Mouse (Mus musculus) forebrain, embryonic 15.5 days (tissue): Measurements from ENCODE around the gene Tcp11l2. TPM values are rescaled to one million over a fixed set of nuclear protein-coding genes. Genes with fewer than 3 reads are reported as not detected.

Source experiments
- ATAC-seq: fragments of 200-750 bp; cut with Nextera tagmentation; replicated peaks from 2 replicates; pipeline ENCODE4 v1.8.0; 2017; ENCODE audit warnings: mild to moderate bottlenecking, moderate TSS enrichment, moderate library complexity
- H3K27ac ChIP-seq: fragments of 300-500 bp; sonication (generic); replicated peaks from 2 replicates; pipeline ENCODE4 v1.5.1; 2015; ENCODE audit warnings: mild to moderate bottlenecking, inconsistent platforms
- H3K27me3 ChIP-seq: fragments of 300-500 bp; sonication (generic); 2 replicates; pipeline ENCODE4 v1.6.1; 2015; ENCODE audit warnings: inconsistent platforms
- H3K36me3 ChIP-seq: fragments of 300-500 bp; sonication (generic); 2 replicates; pipeline ENCODE4 v1.6.1; 2015; ENCODE audit warnings: mild to moderate bottlenecking, inconsistent platforms
- H3K4me1 ChIP-seq: fragments of 300-500 bp; sonication (generic); 2 replicates; pipeline ENCODE4 v1.6.1; 2015; ENCODE audit warnings: inconsistent platforms
- H3K4me2 ChIP-seq: fragments of 300-500 bp; sonication (generic); replicated peaks from 2 replicates; pipeline ENCODE4 v1.6.1; 2015; ENCODE audit warnings: mild to moderate bottlenecking, inconsistent platforms
- H3K4me3 ChIP-seq: fragments of 300-500 bp; sonication (generic); 2 replicates; pipeline ENCODE4 v1.5.1; 2015; ENCODE audit warnings: mild to moderate bottlenecking, inconsistent platforms
- H3K9ac ChIP-seq: fragments of 300-500 bp; sonication (generic); replicated peaks from 2 replicates; pipeline ENCODE4 v1.6.1; 2015; ENCODE audit warnings: mild to moderate bottlenecking, inconsistent platforms
- H3K9me3 ChIP-seq: fragments of 300-500 bp; sonication (generic); 2 replicates; pipeline ENCODE4 v1.6.1; 2016; ENCODE audit warnings: inconsistent platforms
- WGBS: fragments of 180-500 bp; shearing (Covaris S2); methylation state at CpG from one replicate; pipeline ENCODE4 v1.1.7; 2015; ENCODE audit warnings: mixed read lengths; 5-methylcytosine and 5-hydroxymethylcytosine counted together
- polyA plus RNA-seq: library from polyadenylated mRNA; unstranded; fragments of >200 nt; fragmentation: Nextera tagmentation; extraction: Ambion mirVana; gene quantifications from 2 replicates; pipeline ENCODE4 v1.2.1, GENCODE M21; 2015

Tcp11l2 gene
- polyA plus RNA-seq, 1 experiment from 2014 or later: 34.8 TPM

DNA sequence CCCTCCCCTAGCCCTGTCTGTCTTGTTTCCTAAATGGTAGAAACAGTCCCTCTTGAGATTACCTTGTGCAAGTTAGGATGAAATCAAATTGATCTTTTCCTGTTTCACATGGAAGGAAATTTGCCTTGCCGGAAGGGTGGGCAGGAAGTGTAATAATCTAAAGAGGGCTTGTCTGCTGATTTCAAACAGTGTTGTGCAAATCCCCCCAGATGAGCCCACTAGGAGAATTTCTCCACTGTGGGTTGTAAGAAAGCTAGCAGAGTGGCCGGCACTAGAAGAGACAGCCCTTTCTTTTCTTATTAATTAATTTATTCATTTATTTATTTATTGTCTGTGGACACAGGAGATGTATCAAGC is 8.8 kb downstream of the Tcp11l2 start:
- no peak overlapping the region for H3K27ac ChIP-seq
- no peak overlapping the region for H3K4me3 ChIP-seq
- ATAC-seq: no peak
- H3K9me3 ChIP-seq: no peaks in the 10 kb centered on the region
- peaks cover 6% of the 10 kb centered on the region; the same call in 1 of the 2 replicates for H3K4me1 ChIP-seq
- H3K4me2 ChIP-seq: no peak overlapping the region
- peaks cover 6% of the 10 kb centered on the region; the same call in 1 of the 2 replicates for H3K36me3 ChIP-seq
- H3K9ac ChIP-seq: no peak overlapping the region
- no peaks in the 10 kb centered on the region for H3K27me3 ChIP-seq
- 88% methylated on average over 2 of the region's 2 CpGs for WGBS

DNA sequence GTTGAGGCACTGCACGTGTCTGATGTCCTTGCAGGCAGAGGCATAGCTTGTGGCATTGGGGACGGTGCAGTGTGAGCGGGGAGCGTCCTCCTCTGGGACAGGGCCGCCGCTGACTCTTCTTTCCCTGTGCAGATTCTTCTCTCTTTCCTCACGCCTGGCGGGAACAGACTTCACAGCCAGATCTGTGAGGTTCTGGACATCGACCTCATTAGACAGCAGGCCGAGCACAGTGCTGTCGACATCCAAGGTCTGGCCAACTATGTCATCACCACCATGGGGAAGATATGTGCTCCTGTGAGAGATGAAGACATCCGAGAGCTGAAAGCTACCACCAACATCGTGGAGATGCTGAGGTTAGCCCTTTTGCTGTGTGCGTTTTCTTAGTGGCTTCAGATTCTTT is 14.5 kb downstream of the Tcp11l2 start:
- Histone ChIP-seq H3K9me3 (no peaks in the 10 kb centered on the region), H3K9ac (no peak overlapping the region), H3K36me3 (peaks cover 21% of the 10 kb centered on the region; the same call in 1 of the 2 replicates), H3K4me3 (no peak overlapping the region), H3K27me3 (no peaks in the 10 kb centered on the region), H3K4me2 (no peak overlapping the region), H3K27ac (no peak overlapping the region), H3K4me1 (no peaks in the 10 kb centered on the region)
- WGBS: 90% methylated on average over 14 of the region's 14 CpGs
- no peak for ATAC-seq

DNA sequence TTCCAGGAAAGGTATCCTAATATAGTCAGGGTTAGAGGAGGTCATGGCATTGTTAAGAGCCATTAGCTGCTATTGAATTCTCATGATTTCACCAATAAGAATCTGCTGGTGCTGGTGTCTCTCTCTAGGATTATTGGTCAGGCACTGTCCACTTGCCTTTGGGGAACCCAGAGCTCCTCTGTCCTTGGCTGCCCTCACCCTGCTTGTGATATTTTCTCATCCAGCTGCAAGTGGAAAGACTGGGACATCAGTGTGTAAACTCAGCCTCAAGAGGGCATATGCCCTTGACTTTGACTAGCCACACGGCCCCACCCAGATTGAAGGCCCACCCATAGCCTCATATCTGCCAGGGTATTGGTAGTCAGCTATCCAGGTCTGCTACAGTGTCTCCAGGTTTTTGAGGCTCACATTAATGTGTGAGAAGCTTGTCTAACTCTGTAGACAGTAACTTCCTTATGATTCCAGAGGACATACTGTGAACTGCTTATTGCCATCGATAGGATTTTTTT is 15.3 kb downstream of the Tcp11l2 start:
- Histone ChIP-seq H3K9ac (no peak overlapping the region), H3K4me1 (no peaks in the 10 kb centered on the region), H3K27ac (no peak overlapping the region), H3K4me3 (no peak overlapping the region), H3K27me3 (no peaks in the 10 kb centered on the region), H3K36me3 (peaks cover 21% of the 10 kb centered on the region; the same call in 1 of the 2 replicates), H3K4me2 (no peak overlapping the region), H3K9me3 (no peaks in the 10 kb centered on the region)
- ATAC-seq: no peak
- 89% methylated on average over 2 of the region's 2 CpGs for WGBS

DNA sequence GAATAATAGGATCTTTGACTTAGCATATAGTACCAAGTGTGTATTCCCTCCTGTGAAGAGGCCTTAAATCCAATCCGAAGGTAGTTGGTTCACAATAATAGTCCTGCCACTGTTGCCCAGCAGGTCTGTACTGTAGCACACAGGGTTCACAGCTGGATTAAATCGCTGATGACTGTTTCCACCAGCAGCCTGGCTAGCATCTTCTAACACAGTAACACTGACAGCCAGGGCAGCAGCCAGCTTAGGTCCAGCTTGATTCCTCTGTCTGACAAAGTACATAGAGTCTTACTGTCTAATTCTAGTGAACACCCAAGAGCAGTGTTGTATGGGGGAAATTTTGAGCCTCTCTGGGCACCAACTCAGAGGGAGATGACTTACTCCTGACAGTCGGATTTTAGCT is 16.3 kb downstream of the Tcp11l2 start:
- no peak overlapping the region for H3K27ac ChIP-seq
- H3K27me3 ChIP-seq: no peaks in the 10 kb centered on the region
- peaks cover 21% of the 10 kb centered on the region; the same call in 1 of the 2 replicates for H3K36me3 ChIP-seq
- no peak for ATAC-seq
- no peak overlapping the region for H3K4me3 ChIP-seq
- 49% methylated on average over 3 of the region's 3 CpGs for WGBS
- H3K9me3 ChIP-seq: no peaks in the 10 kb centered on the region
- H3K9ac ChIP-seq: no peak overlapping the region
- H3K4me1 ChIP-seq: no peaks in the 10 kb centered on the region
- H3K4me2 ChIP-seq: no peak overlapping the region

DNA sequence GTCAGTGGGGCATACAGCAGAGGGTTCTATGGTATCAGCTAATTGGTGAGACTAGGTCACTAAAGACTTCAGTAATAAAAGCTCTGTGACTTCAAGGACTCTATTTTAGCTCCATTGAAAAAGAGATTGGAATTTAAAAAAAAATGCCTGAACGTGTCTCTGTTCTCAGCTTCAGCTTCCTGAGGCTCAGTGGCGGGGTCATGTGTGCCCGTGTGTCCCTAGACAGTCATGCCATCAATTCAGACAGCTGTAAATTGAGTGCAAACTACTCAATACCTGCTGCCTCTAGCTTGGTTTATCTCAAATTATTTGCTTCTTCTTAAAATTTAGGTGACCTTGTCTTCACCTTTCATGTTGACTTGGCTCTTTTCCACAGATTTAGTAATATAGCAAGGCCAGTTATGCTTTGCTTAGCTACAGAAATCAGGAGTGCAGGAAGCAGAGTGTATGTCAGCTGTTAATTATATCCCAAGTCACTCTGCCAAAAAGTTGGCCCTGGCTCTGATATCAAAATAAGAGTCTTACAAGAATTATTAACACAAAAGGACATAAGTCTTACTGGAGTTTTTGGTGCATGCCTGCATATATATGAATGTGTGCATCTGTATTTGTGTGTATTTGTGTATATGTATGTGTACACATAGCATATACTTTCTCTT is 20.8 kb downstream of the Tcp11l2 start:
- Histone ChIP-seq H3K36me3 (peaks cover 9% of the 10 kb centered on the region; the same call in 1 of the 2 replicates), H3K9me3 (no peaks in the 10 kb centered on the region), H3K4me2 (no peak overlapping the region), H3K4me3 (no peak overlapping the region), H3K4me1 (no peaks in the 10 kb centered on the region), H3K27ac (no peak overlapping the region), H3K27me3 (no peaks in the 10 kb centered on the region), H3K9ac (no peak overlapping the region)
- no peak for ATAC-seq
- WGBS: 63% methylated on average over 3 of the region's 3 CpGs

DNA sequence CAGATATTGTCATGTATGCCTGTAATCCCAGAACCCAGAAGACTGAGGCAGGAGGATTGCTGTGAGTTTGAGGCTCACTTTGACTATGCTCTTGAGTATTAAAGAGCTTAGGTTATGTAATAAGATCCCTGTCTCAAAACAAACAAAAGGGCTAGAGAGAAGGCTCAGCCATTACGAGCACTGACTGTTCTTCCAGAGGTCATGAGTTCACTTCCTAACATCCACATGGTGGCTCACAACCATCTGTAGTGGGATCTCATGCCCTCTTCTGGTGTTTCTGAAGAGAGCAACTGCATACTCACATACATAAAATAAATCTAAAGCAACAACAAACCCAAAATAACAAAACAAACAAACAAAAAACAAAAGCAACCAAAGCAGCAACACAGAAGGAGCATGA is 21.7 kb downstream of the Tcp11l2 start:
- peaks cover 6% of the 10 kb centered on the region; the same call in 1 of the 2 replicates for H3K36me3 ChIP-seq
- H3K4me3 ChIP-seq: no peak overlapping the region
- H3K27ac ChIP-seq: no peak overlapping the region
- H3K4me2 ChIP-seq: no peak overlapping the region
- H3K9me3 ChIP-seq: no peaks in the 10 kb centered on the region
- no peaks in the 10 kb centered on the region for H3K4me1 ChIP-seq
- no peak overlapping the region for H3K9ac ChIP-seq
- WGBS: 51% methylated on average over 1 of the region's 1 CpGs
- no peaks in the 10 kb centered on the region for H3K27me3 ChIP-seq
- ATAC-seq: no peak

DNA sequence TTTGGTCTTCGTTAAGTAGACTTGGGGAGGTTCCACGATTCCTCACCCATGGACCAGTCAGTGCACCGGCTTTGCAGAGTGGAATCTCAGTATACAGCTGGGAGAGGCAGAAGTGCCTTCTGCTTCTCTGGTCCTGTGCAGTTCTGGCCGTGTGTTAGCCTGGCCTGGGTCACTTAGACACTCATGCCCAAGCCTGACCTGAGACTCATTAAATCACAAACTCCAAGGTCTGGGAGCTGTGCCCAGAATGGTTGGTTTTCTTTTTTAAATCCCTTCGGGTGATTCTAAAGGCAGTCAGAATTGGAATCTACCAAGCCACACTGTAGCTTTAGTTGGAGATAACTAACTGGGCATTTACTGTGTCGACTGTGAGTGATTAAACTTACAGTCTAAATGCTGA is 23.7 kb downstream of the Tcp11l2 start:
- no peak overlapping the region for H3K4me2 ChIP-seq
- 73% methylated on average over 6 of the region's 6 CpGs for WGBS
- no peaks in the 10 kb centered on the region for H3K36me3 ChIP-seq
- H3K27me3 ChIP-seq: no peaks in the 10 kb centered on the region
- no peaks in the 10 kb centered on the region for H3K9me3 ChIP-seq
- ATAC-seq: no peak
- no peak overlapping the region for H3K9ac ChIP-seq
- H3K27ac ChIP-seq: no peak overlapping the region
- H3K4me3 ChIP-seq: no peak overlapping the region
- H3K4me1 ChIP-seq: no peaks in the 10 kb centered on the region

DNA sequence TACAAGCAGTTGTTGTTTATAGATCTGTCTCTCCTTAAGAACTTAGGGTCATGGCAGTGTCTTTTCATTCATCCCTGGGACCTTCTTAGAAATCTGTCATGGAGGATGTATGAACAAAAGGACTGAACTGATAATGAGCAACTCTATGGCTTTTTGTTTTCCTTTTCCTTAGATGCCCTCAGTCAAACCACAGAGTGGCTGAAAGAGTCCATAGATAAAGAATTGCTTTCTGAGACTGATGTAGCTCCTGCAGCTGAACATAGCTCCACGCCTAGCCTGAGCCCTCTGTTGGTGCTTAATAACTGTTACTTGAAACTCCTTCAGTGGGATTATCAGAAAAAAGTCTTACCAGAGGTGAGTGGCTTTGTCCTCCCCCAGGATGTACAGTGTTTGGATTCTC is 27.9 kb downstream of the Tcp11l2 start:
- no peak overlapping the region for H3K9ac ChIP-seq
- WGBS: 51% methylated on average over 1 of the region's 1 CpGs
- no peaks in the 10 kb centered on the region for H3K4me1 ChIP-seq
- H3K27me3 ChIP-seq: no peaks in the 10 kb centered on the region
- no peaks in the 10 kb centered on the region for H3K9me3 ChIP-seq
- H3K4me3 ChIP-seq: no peak overlapping the region
- no peak overlapping the region for H3K27ac ChIP-seq
- peaks cover 3% of the 10 kb centered on the region; the same call in 1 of the 2 replicates for H3K36me3 ChIP-seq
- no peak overlapping the region for H3K4me2 ChIP-seq
- no peak for ATAC-seq

DNA sequence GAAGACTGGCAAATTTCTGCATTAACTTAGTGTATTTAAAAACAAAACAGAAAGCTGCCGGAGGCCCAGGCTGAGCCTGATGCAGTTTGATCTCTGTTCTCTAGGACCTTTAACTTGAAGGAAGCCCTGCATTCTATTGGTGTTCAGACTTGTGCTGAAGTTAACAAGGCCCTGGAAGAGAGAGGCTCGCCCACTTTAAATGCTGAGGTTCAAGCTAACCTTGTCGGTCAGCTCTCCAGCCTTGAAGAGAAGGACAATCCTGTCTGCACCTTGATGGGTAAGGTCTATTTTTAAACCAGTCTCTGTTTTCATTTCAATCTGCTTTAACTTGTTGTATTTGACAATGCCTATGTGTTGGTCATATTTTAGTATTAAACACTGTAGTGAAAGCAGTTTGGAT is 31.9 kb downstream of the Tcp11l2 start:
- H3K36me3 ChIP-seq: peaks cover 3% of the 10 kb centered on the region; the same call in 1 of the 2 replicates
- no peaks in the 10 kb centered on the region for H3K4me1 ChIP-seq
- no peak overlapping the region for H3K27ac ChIP-seq
- H3K27me3 ChIP-seq: no peaks in the 10 kb centered on the region
- WGBS: 77% methylated on average over 3 of the region's 3 CpGs
- H3K9ac ChIP-seq: no peak overlapping the region
- no peak for ATAC-seq
- no peak overlapping the region for H3K4me2 ChIP-seq
- no peaks in the 10 kb centered on the region for H3K9me3 ChIP-seq
- H3K4me3 ChIP-seq: no peak overlapping the region

DNA sequence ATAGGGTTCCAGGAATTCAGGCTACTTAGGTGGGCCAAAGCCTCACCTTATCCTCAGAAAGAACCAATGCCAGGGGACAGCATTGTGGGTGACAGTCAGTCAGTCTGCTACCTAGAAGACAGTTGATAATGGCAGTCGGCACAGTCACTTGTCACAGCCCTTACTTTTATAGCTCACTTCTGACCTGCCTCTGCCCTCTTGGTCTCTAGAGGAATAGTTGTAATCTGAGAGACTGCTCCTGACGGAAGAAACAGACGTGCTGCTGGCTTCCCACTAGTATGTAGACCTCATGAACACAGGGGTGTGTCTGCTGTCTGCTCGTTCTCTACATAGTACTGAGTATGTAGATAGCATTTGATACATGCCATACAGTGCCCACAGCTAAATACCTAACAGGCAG is 33.9 kb downstream of the Tcp11l2 start:
- Histone ChIP-seq H3K9ac (no peak overlapping the region), H3K4me2 (no peak overlapping the region), H3K4me3 (no peak overlapping the region), H3K36me3 (peaks cover 3% of the 10 kb centered on the region; the same call in 1 of the 2 replicates), H3K4me1 (no peaks in the 10 kb centered on the region), H3K9me3 (no peaks in the 10 kb centered on the region), H3K27me3 (no peaks in the 10 kb centered on the region), H3K27ac (no peak overlapping the region)
- no peak for ATAC-seq
- 81% methylated on average over 4 of the region's 4 CpGs for WGBS

DNA sequence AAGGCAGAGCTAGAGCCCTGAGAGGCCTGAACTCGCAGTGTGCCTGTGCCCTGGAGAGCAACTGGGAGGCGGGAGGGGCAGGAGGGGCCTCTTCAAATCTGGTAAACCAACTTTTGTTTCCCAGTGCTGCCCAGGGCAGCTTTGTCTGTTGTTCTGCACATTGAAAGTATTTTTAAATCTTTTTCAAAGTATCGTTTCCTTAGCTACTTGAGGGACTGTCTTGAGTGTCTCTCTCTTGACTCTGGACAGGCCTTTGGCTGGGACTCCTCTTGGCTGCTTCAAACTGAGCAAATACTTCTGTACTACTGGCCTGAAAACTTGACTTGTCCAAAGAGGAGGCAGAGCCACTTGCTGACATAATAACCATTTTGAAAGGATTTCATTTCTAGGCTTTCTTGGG is 34.4 kb downstream of the Tcp11l2 start:
- WGBS: 76% methylated on average over 3 of the region's 3 CpGs
- no peaks in the 10 kb centered on the region for H3K27me3 ChIP-seq
- no peaks in the 10 kb centered on the region for H3K4me1 ChIP-seq
- H3K9me3 ChIP-seq: no peaks in the 10 kb centered on the region
- no peaks in the 10 kb centered on the region; the same call in 1 of the 2 replicates for H3K36me3 ChIP-seq
- no peak for ATAC-seq
- H3K4me2 ChIP-seq: no peak overlapping the region
- H3K9ac ChIP-seq: no peak overlapping the region
- no peak overlapping the region for H3K4me3 ChIP-seq
- no peak overlapping the region for H3K27ac ChIP-seq

DNA sequence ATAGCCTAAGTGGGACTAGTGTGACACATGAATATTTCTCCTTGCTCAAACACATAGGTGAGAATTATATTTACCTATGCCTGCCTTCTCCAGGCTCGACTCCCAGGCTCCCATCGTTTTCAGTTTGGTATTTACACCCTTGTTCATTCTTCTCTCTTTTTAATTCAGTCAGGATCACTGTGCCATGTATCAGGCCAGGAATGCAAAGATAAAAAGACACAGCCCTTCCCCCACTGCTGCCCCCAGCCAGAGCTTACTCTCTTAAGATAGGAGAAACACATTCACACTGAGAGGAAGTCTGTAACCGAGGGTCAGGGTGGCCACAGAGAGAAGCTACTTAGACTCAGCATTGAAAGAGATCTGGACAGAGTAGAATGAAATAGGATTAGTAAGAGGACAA is 35.2 kb downstream of the Tcp11l2 start:
- no peak overlapping the region for H3K4me2 ChIP-seq

DNA sequence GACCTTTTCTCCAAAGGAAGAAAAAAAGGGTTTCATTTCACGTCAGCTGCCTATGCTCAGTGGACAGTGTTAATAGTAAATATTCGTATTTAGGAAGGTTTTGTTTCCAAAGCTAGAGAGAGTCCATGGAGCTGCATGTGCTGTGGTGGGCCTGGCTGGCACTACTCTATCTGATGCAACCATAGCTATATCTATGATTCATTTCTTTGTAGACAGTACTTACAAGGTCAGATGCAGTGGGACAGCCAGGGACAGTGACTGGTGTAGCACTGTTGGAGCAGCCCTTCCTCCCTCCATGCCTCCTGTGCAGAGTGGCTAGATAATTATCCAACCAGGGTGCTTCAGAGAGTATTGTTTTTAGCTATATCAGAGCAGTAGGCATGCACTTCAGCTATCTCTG is 35.9 kb downstream of the Tcp11l2 start:
- no peak overlapping the region for H3K27ac ChIP-seq
- H3K4me2 ChIP-seq: no peak overlapping the region
- H3K4me3 ChIP-seq: no peak overlapping the region
- no peak overlapping the region for H3K9ac ChIP-seq
- H3K4me1 ChIP-seq: no peaks in the 10 kb centered on the region
- 62% methylated on average over 2 of the region's 2 CpGs for WGBS
- H3K36me3 ChIP-seq: no peaks in the 10 kb centered on the region; the same call in 1 of the 2 replicates
- ATAC-seq: no peak
- H3K27me3 ChIP-seq: no peaks in the 10 kb centered on the region
- H3K9me3 ChIP-seq: no peaks in the 10 kb centered on the region

More for the DNA sequence above, 35.2 kb downstream of the Tcp11l2 start:
- 45% methylated on average over 3 of the region's 3 CpGs for WGBS
- ATAC-seq: no peak
- Histone ChIP-seq H3K4me1 (no peaks in the 10 kb centered on the region), H3K36me3 (no peaks in the 10 kb centered on the region; the same call in 1 of the 2 replicates), H3K4me3 (no peak overlapping the region), H3K9me3 (no peaks in the 10 kb centered on the region), H3K9ac (no peak overlapping the region), H3K27me3 (no peaks in the 10 kb centered on the region), H3K27ac (no peak overlapping the region)
